Mouse (Mus musculus) urinary bladder, postnatal 14 days (tissue): ENCODE measurements around the gene Lcn2.

ENCODE experiments used
- DNase-seq: peaks from one replicate; pipeline ENCODE4 v3.0.0; 2021; ENCODE audit warnings: low spot score

Lcn2 gene

DNA sequence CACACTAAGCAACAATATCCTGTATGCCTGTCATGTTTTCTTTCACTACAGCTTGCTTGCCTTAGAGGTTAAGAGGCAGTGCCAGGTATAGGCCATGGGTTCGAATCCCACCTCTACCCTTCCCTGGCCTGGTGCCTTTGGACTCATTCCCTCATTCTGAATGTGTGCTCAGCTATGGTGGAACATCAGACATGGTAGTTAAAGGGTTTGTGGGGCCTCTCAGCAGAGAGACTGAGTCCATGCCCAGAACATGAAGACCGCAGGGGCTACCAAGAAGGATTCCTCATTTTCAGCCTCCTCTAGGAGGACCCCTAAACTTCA lies 44.7 kb downstream of the Lcn2 start:
- DNase-seq: no peak

DNA sequence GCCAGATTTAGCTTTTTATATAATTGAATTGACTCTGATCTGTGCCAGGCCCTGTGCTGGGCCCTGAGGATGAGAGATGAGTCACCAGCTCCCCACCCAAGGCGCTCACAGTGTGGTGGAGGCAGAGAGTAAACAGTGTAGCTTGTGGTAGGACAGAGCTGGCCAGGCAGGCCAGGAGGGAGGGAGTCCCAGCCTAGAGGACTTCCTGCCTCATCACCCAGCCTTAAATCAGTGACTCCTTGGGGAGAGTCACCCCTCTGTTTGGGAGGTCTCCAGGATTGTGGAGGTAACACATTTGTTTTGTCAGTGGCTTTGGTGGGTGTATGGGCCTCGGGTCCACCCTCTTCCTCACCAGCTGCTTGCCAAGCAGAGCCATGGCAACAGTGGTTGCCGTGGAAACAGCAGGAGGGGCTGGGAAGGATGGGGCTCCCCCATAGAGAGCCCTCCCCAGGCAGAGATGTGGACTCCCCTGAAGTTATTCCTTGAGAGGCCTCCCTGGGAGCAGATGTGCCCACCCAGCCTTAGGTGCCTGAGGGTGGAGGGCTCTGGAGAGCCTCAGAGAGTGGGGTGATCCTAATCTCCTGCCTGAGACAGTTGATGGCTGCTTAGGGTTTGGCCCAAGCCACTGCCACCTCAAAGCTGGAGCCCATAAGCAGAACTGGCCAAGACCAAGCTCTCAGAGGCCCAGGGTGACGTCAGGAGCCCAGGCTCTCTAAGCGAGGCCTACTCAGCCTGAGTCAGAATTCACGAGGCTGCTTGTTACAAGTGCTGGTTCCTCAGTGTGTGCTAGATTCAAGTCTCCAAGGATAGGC lies 45.3 kb downstream of the Lcn2 start:
- peak; percentile 67 for DNase-seq

DNA sequence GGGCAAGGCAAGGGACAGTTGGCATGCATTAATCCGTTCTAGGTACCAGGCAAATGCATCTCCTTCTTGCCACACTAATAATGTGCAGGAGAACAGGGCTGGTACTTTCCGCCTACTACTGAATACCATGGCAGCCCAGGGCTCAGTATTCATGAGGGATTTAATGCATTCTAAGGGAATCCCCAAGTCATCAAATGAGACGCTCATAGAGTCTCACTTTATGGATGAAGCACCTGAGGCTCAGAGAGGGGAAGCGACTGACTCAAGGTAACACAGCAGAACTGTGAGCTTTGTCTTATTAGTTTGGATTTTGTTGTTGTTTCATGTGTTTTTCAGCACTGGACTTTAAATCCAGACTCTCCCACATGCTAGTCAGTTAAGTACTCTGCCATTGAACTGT lies 46.0 kb downstream of the Lcn2 start:
- no peak for DNase-seq

DNA sequence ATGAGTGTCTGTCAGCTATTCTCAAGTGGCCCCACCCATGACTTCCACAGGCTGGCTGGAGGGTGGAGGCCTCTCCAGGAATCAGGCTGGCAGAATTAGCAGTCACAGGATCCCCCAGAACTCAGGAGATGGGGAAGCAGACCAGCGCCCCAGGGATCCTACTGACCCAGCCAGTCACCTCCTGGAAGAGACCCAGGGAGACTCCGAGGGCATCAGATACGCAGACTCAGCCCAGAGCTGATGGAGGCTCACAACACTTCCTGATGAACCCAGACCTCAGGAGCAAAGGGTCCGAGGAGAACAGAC lies 46.5 kb downstream of the Lcn2 start:
- no peak for DNase-seq

DNA sequence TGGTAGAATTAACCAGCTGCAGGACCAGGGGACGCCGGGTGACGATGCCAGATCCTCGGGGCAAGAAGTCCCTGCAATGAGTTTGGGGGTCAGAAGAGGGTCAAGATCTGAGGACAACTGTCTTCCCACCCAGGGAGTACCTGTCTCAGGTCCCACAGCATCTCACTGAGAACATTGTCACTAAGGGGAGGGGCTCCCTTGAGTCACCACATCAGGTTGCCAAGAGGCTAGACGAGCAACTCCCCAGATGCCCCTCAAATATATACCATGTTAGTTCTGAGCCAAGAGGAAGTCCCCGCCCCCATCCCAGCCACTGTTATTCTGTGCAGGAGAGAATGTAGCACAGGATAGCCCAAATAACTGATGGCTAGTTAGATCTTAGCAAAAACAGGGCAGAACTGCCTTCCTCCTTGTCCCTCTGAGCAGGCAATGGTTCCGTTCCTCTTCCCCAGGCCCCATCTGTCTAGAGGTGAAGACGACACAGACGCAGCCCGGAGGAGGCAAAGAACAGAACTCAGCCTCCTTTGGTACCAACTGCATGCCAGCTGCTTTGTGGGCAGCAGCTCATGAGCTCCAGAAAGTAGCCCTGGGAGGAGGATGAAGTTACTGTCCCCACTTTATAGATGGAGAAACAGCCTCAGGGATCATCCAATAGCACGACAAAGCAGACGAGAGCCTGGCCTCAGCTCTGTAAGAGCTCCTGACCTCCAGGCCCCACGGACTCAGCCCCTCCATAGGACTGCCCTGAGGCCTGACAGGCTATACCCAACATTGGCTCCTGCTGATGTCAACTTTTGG lies 47.0 kb downstream of the Lcn2 start:
- no peak for DNase-seq

DNA sequence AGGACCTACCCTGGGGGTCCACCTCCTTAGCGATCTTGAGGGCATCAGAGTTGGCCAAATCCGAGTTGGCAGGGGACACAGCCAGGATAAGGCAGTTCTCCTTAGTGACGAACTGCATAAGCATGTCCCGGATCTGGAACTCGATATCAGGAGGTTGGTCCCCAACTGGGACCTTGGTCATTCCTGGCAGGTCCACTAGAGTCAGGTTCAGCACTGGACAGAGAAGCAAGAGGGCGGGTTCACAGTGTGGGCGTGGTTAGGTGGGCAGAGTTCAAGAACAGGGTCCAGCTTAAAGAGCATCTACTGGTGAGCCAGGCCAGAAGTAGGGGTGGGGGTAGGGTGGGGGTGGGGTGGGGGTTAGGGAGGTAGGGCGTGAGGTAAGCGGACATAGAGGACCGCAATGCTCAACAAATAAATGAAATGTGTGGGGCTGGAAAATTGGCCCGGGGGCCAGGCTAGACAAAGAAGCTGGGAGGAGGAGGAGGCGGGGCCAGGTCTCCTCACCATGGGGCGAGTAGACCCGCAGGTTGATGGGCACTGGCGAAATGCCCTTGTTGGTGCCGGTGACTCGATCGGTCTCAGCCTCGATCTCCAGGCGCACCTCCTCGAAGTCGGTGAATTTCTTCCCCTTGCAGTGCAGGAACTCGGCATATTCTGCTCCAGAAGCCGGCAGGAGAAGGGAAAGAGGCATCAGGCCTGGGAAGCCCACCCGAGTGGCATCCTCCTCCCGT lies 48.0 kb downstream of the Lcn2 start:
- DNase-seq: no peak

DNA sequence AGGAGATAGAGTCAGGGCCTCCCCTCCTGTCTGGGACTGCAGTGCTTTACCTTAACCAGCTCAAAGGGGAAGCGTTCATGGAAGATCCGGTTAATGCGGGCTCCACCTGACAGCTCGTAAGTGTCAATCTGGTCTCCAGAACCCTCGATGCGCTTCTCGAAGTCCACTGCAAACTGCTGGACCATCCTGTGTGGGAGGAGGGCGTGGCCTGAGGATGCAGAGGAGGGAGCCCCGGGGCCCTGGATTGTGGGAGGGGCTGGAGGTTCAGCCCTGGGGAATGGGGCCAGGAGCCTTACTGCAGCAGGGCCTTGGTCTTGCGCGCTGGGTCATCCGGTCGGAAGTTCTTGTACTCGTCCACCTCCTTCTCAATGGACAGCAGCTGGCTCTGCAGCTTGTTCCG lies 52.2 kb downstream of the Lcn2 start:
- DNase-seq: peak; percentile 48
